Comparison of ENCODE assay signal across 12 mouse cellular contexts in genomic region chr2:35842780-35843474, GRCm38 (mm10).
DNase-seq lines count a peak whose midpoint lies in the region; ATAC-seq lines count a peak whose summit lies in the region.
"Had no signal": no experiment of that assay in that cellular context is flagged by ENCODE, and none has a peak within 500 bp of the region (broad histone marks: within the 10 kb centered on the region; RNA-seq: fewer than 3 reads in every experiment).

No protein-coding gene starts in this region.

- no peaks in the 10 kb centered on the region for H3K36me3 ChIP-seq in forebrain, embryonic 13.5 days (ENCODE audit: poor library complexity, severe bottlenecking)
- H3K36me3 ChIP-seq: limb, embryonic 13.5 days had no signal

- DNase-seq in left cerebral cortex, adult 11 months (ENCODE audit: low spot score) = peak; percentile 30
- DNase-seq in left cerebral cortex, postnatal 4 days = no peak
- peak; percentile 39 to 80 for DNase-seq in left cerebral cortex, postnatal 25 days (ENCODE audit: low spot score in 2 of 2)
- DNase-seq in right cerebral cortex, postnatal 10 days (ENCODE audit: low spot score in 2 of 2) = peak; percentile 63 to 72
- DNase-seq in adrenal gland, adult 8-10 months = no peak
- no peak for DNase-seq in urinary bladder, adult 2 months (ENCODE audit: low spot score)
- DNase-seq in B cell, adult 2 months = no peak
- DNase-seq: cerebellum, postnatal 25 days; kidney, postnatal 10 days; lung, adult 2 months had no signal

- intact Hi-C loops in left cerebral cortex, postnatal 4 days (cut with DNase I) = no loop called here
- intact Hi-C loops in left cerebral cortex, postnatal 25 days (cut with DNase I) = no loop called here

- no peaks in the 10 kb centered on the region for H3K9me3 ChIP-seq in forebrain, embryonic 13.5 days (replicated peaks)
- H3K9me3 ChIP-seq: limb, embryonic 13.5 days had no signal

- peaks cover 47% of the 10 kb centered on the region for H3K4me1 ChIP-seq in forebrain, embryonic 13.5 days

- H3K4me3 ChIP-seq in forebrain, embryonic 13.5 days = no peak overlapping the region
- H3K4me3 ChIP-seq: limb, embryonic 13.5 days had no signal

- no peak overlapping the region for H3K9ac ChIP-seq in forebrain, embryonic 13.5 days

- H3K4me2 ChIP-seq in forebrain, embryonic 13.5 days = no peak overlapping the region

- ATAC-seq in forebrain, embryonic 13.5 days = peak; percentile 73

- H3K27me3 ChIP-seq in forebrain, embryonic 13.5 days = no peaks in the 10 kb centered on the region; the same call in 1 of the 2 replicates
- H3K27me3 ChIP-seq: limb, embryonic 13.5 days had no signal

- H3K27ac ChIP-seq in forebrain, embryonic 13.5 days = peak overlapping the region; percentile 21

- 43% methylated on average over 16 of the region's 16 CpGs for WGBS in forebrain, embryonic 13.5 days

Comparison
In these comparisons a context has a peak if more than half of its experiments do, and no peak if none do; other contexts are left out.
1. DNase-seq: peak in left cerebral cortex, adult 11 months (single experiment), left cerebral cortex, postnatal 25 days (2 of 2) and right cerebral cortex, postnatal 10 days (2 of 2); none in left cerebral cortex, postnatal 4 days (single experiment), adrenal gland, adult 8-10 months (single experiment), urinary bladder, adult 2 months (single experiment) and B cell, adult 2 months (0 of 2).